Mouse (Mus musculus) c-Kit-positive CD71-positive TER-119-positive erythroid progenitor cells, embryonic 14.5 days (primary cell): ENCODE results near the gene Dtymk.
A peak's percentile ranks its signal among the peaks of the same experiment; 100 is the strongest.

Experiments used
- DNase-seq: peaks from one replicate; pipeline ENCODE4 v3.0.0-alpha.2; 2013; ENCODE audit warnings: low spot score

Gene Dtymk

DNA sequence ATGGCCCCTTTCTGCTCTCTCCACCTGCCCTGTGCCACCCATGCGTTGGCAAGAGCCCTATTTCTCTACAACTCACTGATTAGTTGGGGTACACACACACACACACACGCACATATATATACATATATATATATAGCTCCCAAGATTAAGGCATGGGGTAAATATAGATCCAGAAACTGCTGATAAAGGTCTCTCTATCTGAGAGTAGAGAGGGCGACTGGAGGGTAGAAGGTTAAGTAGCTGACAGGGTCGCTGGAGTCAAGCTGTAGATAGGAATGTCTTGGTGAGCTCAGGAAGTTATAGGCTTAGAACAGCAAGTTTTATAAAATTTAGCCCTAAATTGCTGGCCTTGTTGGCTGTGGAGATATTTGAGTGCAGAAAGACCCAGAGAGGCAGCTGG is 3.1 kb upstream of the Dtymk start:
- no peak for DNase-seq

DNA sequence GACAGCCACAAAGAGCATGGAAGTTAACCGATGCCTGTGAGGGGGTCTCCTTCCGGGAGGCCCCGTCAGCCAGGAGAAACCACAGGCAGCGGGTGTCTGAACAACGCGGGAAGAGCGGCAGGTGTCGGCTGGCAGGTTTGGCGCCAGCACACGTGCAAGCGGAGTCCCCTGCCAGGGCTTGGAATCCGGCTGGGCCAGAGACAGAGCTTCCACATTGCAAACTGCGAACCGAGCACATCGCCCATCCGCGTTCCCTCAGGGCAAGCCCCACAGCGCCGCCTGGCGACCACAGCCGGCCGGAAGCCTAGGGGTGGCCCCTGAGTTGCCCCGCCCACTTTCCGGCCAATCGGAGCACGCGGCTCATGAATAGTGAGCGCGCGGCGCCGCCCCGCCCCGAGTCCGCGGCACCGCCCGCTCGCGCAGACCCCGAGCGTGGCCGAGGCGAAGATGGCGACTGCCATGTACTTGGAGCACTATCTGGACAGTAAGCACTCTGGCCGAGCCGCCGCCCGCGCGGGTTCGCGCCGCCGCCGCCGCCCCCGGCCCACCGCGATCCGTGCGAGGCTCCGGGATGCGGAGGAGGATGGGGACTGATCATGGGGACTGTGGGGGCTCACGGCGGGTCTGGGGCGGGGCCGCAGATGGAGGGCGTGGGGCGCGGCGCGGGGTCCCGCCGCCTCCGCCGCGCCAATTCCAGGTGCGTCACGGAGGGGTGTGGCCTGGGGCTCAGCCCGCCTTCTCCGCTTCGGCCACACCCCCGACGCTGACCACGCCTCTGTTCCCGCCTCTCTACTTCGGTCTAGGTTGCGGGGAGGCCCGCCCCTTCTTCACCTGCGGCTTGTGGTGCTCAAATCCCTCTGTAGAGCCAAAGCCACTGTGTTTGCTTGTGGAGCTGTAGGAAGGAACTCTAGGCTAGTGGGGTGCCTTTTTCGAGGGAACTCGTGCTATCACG is 2.1 kb upstream of the Dtymk start, which contains the start of gene Ing5:
Ing5 (plus strand) TSS at position 410 of the 952 bp plus-strand sequence.
- peak; percentile 96 for DNase-seq

DNA sequence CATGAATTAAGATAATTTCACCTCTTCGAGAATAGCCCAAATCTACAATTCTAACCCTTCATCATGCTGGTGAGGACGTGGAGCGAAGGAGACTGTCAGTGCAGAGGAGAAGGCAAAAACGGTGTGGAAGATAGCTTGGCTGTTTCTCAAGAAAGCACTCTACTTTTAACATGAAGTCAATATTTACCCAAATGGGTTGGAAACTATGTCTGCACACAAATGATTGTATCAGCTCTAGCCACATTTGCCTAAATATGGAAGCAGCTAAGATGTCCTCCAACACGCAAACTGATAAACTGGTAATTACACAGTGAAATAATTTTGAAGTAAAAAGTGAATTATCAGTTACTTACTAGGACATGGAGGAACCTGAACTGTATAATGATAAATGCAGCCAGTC is 1.0 kb upstream of the Dtymk start:
- peak; percentile 60 for DNase-seq

DNA sequence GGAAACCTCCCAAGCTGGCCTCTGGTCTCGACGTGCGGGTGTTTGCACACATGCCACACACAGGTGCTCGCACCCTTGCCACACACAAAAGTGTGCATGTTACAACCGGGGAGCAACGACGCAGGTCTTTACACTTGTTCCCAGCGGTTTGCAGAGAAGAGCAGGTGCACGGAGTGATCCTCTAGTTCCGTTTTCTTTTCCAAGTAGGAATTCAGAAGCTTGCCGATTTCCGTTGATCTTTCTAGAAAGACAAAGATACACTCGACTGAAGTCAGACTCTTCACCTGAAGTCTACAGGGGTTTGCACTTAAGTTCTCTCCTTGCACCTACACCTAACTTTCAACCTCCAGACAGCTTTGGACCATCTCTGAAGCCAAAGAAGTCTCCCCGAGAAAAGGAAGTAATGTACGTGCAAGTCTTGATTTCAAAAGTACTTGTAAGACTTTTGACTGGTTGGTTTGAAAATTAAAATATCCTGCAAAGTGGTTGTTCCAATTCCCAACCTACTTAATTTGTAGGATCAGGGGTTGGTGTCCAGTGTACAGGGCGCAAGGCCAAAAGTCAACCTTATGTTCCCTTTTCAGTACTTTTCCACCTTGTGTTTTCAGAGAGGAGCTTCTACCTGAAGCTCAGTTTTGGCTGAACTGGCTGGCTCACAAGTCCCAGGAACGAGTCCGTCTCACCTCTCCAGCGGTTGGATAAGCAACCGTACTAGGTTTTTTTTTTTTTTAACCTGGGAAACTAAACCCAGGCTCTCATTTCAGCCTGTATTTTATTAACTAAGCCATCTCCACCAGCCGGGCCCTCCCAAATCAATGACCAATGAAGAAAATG is 847 bp downstream of the Dtymk start:
- peak; percentile 19 for DNase-seq

GRCm38 (mm10) chr1:93795886-93796285 is 5.8 kb downstream of the Dtymk start:
- no peak for DNase-seq

DNA sequence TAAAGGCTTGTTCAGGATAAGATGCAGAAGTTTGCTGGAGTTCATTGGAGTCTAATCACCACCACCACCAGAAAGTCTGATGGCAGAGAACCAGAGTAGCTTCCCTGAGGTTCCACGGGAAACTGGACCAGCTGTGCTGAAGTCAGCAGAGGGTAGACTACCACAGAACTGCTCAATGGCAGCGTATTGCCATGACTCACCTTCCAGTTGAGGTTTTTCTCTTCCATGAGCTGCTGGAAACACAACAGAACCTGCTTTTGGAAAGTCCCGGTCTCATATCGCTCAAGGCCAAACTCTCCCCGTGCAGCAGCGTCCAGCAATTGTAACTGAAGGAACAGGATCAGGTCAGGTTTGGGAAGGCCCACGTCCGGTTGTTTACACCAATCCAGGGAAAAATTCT is 7.2 kb downstream of the Dtymk start:
- no peak for DNase-seq

DNA sequence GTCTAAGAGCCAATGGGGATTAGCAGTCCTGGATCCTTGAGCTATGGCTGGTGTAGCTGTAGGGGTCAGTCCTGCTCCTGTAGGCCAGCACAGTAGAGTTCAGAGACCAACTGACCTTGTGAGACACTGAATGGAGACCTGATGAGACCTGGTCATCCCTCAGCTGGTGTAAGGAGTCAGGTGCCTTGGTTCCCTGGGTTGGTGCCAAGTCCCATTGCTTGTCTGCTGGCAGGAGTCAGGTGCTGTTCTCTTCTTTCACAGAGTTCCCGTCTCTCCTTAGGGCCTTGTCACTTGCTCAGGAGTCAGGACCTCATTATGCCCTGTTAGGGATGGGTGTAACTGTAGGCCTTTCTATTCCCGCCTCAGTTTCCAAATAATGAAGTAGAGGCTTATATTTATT is 14.8 kb downstream of the Dtymk start:
- DNase-seq = no peak

DNA sequence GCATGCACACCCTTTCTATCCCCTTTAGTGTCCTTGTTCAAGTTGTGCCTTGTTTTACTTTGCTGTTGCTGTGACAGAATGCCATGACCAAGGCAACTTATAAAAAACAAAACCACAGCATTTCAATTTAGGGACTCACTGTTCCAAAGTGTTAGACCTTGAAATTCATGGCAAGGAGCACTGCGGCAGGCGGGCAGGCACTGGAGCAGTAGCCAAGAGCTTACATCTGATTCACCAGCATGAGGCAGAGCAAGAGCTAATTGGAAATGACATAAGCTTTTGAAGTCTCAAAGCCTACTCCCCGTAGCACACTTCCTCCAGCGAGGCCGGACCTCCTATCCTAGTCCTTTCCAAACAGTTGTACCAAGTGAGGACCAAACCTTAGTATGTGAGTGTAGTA is 25.0 kb downstream of the Dtymk start:
- no peak for DNase-seq

DNA sequence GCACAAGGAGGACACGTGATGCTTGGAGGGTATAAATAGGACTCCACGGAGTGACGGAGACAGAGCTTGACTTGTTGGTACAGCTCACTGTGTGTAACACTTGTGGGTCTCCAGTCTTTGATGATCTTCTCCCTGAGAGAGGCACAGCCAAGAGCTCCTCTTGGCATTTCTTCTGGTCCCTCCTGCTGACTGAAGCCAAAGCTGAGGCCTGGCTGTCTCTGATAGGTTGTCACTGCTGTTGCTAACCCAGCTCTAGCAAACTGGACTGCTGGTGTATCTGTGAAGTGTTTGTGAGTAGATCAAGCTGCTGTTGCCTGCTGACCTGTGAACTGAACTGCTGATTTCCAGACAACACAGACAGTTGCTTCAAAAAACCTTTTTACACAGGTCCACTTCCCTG is 31.8 kb downstream of the Dtymk start:
- DNase-seq = no peak

DNA sequence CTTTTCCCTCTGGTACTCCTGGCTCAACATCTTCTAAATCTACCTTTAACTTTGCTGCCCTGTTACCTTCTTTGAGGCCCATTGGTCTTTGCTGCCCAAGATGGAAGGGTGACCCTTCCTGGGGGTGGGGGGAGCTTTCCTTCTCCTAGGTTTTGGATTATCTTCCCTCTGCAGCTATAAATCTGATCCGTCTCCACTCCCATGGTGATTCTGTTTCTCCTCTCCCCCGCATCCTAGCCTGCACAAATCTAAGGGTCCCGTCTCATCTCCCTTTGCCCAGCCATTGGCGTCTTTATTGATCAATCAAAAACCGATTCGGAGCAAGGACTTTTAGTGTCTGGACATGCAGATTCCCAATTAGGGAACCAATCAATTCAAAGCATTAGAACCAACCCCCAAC is 34.1 kb downstream of the Dtymk start:
- no peak for DNase-seq

DNA sequence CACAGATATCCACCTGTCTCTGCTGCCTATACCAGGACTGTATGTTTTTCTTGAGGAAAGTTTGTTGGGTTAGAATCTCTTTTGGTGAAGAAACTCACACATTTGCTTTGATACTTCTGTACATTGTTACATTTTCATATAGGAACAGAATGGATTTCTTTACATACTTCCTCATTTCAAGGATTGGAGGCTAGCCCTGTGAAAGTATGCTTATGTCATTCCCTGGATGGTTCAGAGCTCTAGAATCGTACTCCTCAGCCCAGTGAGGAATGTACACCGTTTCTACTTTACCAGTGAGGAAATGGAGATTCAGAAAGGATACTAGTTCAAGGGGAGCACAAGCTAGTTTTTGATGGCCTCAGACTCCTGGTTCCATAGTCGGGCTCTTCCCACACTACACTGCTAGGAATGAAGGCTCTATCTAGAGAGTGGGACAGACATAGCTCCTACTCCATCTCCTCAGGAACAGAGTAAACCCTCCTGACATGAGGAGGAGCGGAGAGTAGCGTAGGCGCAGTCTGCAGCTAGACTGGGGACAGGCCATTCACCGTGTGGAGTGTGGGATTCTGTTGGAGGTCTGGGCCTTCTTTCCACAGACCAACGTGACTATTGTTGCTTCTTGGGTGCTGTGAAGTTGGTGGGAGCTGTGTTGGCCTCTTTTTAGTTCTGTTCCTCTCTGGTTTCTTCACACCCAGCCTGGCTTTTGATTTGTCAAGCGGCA is 36.7 kb downstream of the Dtymk start:
- DNase-seq = no peak

DNA sequence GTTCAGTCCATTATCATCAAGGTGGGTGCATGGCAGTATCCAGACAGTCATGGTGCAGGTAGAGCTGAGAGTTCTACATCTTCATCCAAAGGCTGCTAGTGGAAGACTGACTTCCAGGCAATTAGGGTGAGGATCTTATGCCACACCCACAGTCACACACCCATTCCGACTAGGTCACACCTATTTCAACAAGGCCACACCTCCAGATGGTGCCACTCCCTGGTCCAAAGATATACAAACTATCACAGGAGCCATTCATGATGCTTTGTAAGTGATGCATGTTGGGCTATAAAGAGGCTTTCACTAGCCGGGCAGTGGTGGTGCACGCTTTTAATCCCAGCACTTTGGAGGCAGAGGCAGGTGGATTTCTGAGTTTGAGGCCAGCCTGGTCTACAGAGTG is 38.2 kb downstream of the Dtymk start:
- peak; percentile 52 for DNase-seq

DNA sequence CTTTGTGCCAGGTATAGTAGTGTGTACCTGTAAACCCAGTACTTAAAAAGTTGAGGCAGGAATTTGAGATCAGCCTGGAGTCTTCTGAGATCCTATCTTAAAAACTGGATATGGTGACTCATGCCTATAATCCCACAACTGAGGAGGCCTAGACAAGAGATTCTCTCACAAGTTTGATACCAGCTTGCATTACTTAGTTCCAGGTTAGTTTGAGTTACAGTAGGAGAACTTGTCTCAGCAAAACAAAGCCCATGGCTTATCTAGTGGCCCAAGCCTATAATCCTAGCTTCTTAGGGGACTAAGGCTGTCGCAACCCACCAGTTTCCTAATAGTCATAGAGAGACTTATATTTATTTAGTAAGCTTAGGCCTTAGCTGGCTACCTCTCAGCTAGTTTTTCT is 41.7 kb downstream of the Dtymk start:
- DNase-seq = no peak

DNA sequence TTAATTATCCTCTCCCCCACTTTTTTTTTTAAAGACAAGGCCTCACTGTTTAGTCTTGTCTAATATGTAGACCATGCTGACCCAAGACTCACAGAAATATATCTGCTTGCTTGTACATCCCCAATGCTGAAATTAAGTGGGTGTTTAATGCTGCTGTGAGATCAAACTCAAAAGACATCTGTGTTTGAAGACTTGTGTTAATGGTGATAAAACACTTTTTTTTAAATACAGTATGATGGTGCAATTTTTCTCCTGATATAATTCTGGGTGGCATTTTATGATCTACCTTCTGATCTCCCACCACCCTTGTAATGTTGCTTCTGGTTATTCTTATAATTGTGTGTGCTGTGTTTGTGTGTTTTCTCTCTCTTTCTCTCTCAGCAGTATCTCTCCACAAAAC is 45.6 kb downstream of the Dtymk start:
- peak; percentile 70 for DNase-seq

GRCm38 (mm10) chr1:93755618-93756017 is 46.1 kb downstream of the Dtymk start:
- DNase-seq = no peak

DNA sequence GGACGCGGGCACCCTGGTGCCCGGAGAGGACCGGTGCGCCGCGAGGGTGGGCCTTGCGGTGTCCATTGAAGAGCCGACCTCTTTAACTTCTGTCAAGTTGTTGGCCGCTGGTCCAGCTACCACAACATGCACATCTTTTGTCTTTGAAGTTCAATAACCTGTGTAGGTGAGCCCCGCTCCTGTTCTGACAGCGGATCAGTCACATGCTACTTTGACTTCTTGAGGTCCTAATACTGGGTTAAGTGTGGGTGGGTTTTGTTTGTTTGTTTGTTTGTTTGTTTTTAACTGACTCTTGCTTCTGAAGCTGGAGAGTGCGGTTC is 46.5 kb downstream of the Dtymk start:
- no peak for DNase-seq

GRCm38 (mm10) chr1:93754573-93755290 is 47.0 kb downstream of the Dtymk start, which contains the start of gene Thap4:
Gene Thap4 (minus strand): TSS chr1:93754864.
- peak; percentile 63 for DNase-seq

- DNase-seq = no peak
Measured at GRCm38 (mm10) chr1:93753911-93754572, 47.7 kb downstream of the Dtymk start.

DNA sequence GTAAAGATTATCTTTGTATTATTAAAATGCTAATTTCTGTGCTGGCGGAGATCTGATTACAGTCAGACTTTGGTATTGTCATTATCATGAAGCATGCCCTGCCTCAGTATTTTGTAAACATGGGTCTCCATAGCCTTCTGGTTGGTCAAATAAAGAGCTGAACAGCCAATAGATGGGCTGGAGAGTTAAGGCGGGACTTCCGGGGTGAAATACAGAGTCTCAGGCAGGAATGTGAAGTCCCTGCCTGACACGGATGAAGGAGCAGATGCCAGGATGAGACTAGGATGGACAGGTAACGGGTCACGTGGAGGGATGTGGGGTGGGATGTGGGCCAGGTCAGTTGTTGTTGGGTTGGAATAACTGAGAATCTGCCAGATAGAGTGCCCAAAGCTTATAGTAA is 50.4 kb downstream of the Dtymk start, which contains the start of gene Atg4b:
Atg4b (plus strand) TSS at position 211 of the 400 bp plus-strand sequence.
- DNase-seq = no peak

DNA sequence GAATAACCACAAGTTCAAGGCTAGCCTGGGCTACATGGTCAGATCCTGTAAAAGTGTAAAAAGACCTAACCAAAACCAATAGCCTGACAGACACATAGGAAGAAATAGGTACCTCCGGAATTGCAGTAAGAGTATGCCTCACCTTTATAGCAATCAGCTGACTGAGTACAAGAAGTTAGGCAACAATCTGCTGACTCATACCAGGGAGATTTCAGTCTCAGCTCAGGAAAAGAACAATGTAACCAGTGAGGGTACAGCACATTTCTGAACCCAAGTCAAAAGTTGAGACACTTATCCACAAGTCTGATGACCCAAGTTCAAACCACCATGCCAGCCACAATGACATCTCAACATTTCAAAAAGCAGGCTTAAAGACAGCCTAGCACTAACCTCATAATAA is 53.2 kb downstream of the Dtymk start:
- no peak for DNase-seq

DNA sequence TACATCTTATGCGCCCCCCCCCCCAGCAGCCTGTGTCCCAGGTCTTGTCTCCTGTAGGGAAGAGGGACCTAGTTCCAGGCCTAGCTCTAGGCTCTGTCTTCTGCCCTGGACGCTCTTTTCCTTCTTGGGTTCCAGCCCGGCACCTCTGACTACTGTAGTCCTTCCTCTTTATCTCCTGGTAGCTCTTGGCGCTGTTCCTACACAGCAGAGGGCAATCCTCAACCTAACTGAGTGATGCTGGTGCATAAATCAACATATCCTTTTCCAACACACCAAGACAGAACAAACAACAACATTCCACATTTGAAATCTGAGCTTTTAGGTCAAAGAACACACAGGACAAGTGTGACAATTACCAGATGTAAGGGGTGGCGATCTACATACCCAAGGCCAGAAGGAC is 55.6 kb downstream of the Dtymk start:
- no peak for DNase-seq
